Comparison of ENCODE assay signal across 8 mouse cellular contexts in the genomic region with DNA sequence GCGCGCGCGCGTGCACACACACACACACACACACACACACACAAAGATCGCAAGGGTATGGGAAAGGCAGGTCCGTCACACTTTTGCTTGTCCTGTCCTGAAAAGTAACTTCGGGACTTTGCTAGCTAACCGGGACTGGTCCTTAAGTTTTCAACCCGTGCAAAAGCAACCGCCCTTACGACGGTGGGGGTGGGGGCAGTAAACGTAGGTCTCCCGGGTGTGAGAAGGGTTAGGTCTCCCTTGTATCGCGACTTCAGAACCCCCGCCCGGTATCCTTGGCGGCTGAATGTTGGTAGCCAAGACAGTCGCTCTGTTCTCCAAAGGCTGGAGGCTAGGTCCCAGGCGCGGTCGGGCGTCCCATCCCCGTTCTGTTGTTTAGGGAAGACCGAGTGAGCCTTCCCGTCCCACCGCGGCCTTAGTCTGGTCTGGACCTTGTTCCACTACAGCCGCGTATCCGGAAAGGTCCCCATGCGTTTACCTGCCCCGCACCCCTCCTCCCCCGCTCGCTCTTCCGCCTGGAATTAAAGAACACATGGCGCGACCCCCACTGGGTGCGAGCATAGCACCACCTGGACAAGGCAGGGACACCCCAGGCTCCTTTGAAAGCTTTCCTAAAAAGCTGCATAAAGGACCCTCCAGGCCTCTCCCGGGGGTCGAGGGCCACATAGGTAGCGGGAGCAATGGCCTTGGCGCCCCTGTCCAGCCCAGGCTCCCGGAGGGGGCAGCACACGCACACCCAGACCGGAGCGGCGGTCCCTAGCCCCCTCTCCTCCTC. TPM values are rescaled to one million over a fixed set of nuclear protein-coding genes. Genes with fewer than 3 reads are reported as not detected.
A peak's percentile ranks its signal among the peaks of the same experiment; 100 is the strongest.
DNase-seq lines count a peak whose midpoint lies in the region; ATAC-seq and TF ChIP-seq lines count a peak whose summit lies in the region.

No protein-coding gene starts in this region.

- no peak overlapping the region for H3K9ac ChIP-seq in forebrain, postnatal 0 days
- peak overlapping the region; percentile 79 for H3K9ac ChIP-seq in kidney, postnatal 0 days (ENCODE audit: low read depth, low read length)

- no peaks in the 10 kb centered on the region; the same call in 1 of the 2 replicates for H3K4me1 ChIP-seq in lung, adult 2 months (ENCODE audit: control insufficient read depth, insufficient read depth, low read length)
- 0 out of 2 replicates have a peak, but pooled peaks cover 7% of the 10 kb centered on the region for H3K4me1 ChIP-seq in forebrain, postnatal 0 days (ENCODE audit: insufficient read depth)
- peaks cover 6% of the 10 kb centered on the region; the same call in 1 of the 2 replicates for H3K4me1 ChIP-seq in kidney, postnatal 0 days (replicated peaks; ENCODE audit: insufficient read depth, low read length)

- TF ChIP-seq CTCF in lung, adult 2 months (IDR thresholded peaks at IDR 0.05; ENCODE audit: insufficient read depth, low read length), result no peak
- no peak for TF ChIP-seq CTCF in forebrain, postnatal 0 days (IDR thresholded peaks at IDR 0.05; ENCODE audit: low read depth)
- no peak for TF ChIP-seq CTCF in kidney, postnatal 0 days (IDR thresholded peaks at IDR 0.05; ENCODE audit: low read depth)

- no peak for ATAC-seq in forebrain, postnatal 0 days
- ATAC-seq in kidney, postnatal 0 days (replicated peaks; ENCODE audit: low FRiP score, low read depth), result no peak

- DNase-seq in lung, adult 2 months, result peak; percentile 46
- no peak for DNase-seq in lung, postnatal 36 days
- peak; percentile 66 for DNase-seq in R1 (ENCODE audit: low read depth, low spot score)
- peak; percentile 16 for DNase-seq in forebrain, postnatal 0 days
- DNase-seq in kidney, postnatal 0 days (ENCODE audit: low spot score), result peak; percentile 19
- DNase-seq in neural tube, embryonic 10.5 days (ENCODE audit: extremely low spot score, low spot score), result peak; percentile 53
- DNase-seq in layer of hippocampus, postnatal 10 days (ENCODE audit: low spot score in 2 of 2), result no peak
- no peak for DNase-seq in left cerebral cortex, adult 18-20 months (ENCODE audit: low spot score in 2 of 2)

- no peaks in the 10 kb centered on the region for H3K9me3 ChIP-seq in forebrain, postnatal 0 days (ENCODE audit: low read length)
- no peaks in the 10 kb centered on the region for H3K9me3 ChIP-seq in kidney, postnatal 0 days (replicated peaks; ENCODE audit: low read length)

- peak overlapping the region; percentile 68 for H3K4me2 ChIP-seq in forebrain, postnatal 0 days (ENCODE audit: low read depth)
- H3K4me2 ChIP-seq in kidney, postnatal 0 days (ENCODE audit: low read length), result peak overlapping the region; percentile 97

- WGBS in lung, adult 2 months, result under 1% methylated on average over 50 of the region's 50 CpGs
- WGBS in forebrain, postnatal 0 days, result under 1% methylated on average over 45 of the region's 50 CpGs
- under 1% methylated on average over 50 of the region's 50 CpGs for WGBS in kidney, postnatal 0 days

- H3K27me3 ChIP-seq in forebrain, postnatal 0 days (ENCODE audit: insufficient read depth, low read length), result peaks cover 10% of the 10 kb centered on the region
- H3K27me3 ChIP-seq in kidney, postnatal 0 days (ENCODE audit: insufficient read depth, low read length), result peaks cover 7% of the 10 kb centered on the region

- no peak for TF ChIP-seq POLR2A in lung, adult 2 months (IDR thresholded peaks at IDR 0.05; ENCODE audit: borderline replicate concordance, extremely low read depth, low read depth, low read length)

- H3K27ac ChIP-seq in forebrain, postnatal 0 days (ENCODE audit: low read depth, low read length), result no peak overlapping the region
- H3K27ac ChIP-seq in kidney, postnatal 0 days, result no peak overlapping the region

- H3K4me3 ChIP-seq in lung, adult 2 months (replicated peaks; ENCODE audit: extremely low read depth, low read depth, low read length), result peak overlapping the region; percentile 95
- H3K4me3 ChIP-seq in forebrain, postnatal 0 days (ENCODE audit: low read depth, low read length), result no peak overlapping the region
- peak overlapping the region; percentile 78 for H3K4me3 ChIP-seq in kidney, postnatal 0 days (replicated peaks; ENCODE audit: low read depth, low read length)

- no peaks in the 10 kb centered on the region for H3K36me3 ChIP-seq in forebrain, postnatal 0 days (ENCODE audit: insufficient read depth)
- no peaks in the 10 kb centered on the region for H3K36me3 ChIP-seq in kidney, postnatal 0 days (ENCODE audit: insufficient read depth, low read length)

RNA-seq across cellular contexts. Expression of gene E030030I06Rik, which starts 0.8 kb away (rescaled TPM):
- polyA plus RNA-seq in lung, adult 2 months (2012; rRNA removed), result 2.2 and 4.2 TPM in 2 replicates
- not detected in 2 replicates for total RNA-seq in forebrain, postnatal 0 days (2014; rRNA removed)
- 1.5 and 1.7 TPM in 2 replicates for polyA plus RNA-seq in forebrain, postnatal 0 days (2015; fragmentation: Nextera tagmentation; extraction: Ambion mirVana)
- 37.1 and 37.8 TPM in 2 replicates for polyA plus RNA-seq in kidney, postnatal 0 days (2015; fragmentation: Nextera tagmentation; extraction: Ambion mirVana)
- total RNA-seq in layer of hippocampus, postnatal 10 days (2021), result 1 to 10 TPM; 1.2 to 1.9 TPM
- under 1 TPM; 0.35 to 0.77 TPM for total RNA-seq in left cerebral cortex, adult 18-20 months (2021)

RNA-seq across cellular contexts. Expression of gene Raet1e, which starts 8.5 kb away (rescaled TPM):
- 0.98 and 1.0 TPM in 2 replicates for polyA plus RNA-seq in lung, adult 2 months (2012; rRNA removed)
- 0.85 TPM in 1 of 2 replicates, not detected in the other for total RNA-seq in forebrain, postnatal 0 days (2014; rRNA removed)
- 0.16 and 0.52 TPM in 2 replicates for polyA plus RNA-seq in forebrain, postnatal 0 days (2015; fragmentation: Nextera tagmentation; extraction: Ambion mirVana)
- polyA plus RNA-seq in kidney, postnatal 0 days (2015; fragmentation: Nextera tagmentation; extraction: Ambion mirVana), result 6.8 and 7.2 TPM in 2 replicates
- not detected for total RNA-seq in layer of hippocampus, postnatal 10 days (2021)
- total RNA-seq in left cerebral cortex, adult 18-20 months (2021), result not detected

RNA-seq across cellular contexts. Expression of gene H60b, which starts 8.5 kb away (rescaled TPM):
- polyA plus RNA-seq in lung, adult 2 months (2012; rRNA removed), result not detected in 2 replicates
- total RNA-seq in forebrain, postnatal 0 days (2014; rRNA removed), result 0.92 and 1.0 TPM in 2 replicates
- polyA plus RNA-seq in forebrain, postnatal 0 days (2015; fragmentation: Nextera tagmentation; extraction: Ambion mirVana), result 0.15 TPM in 1 of 2 replicates, not detected in the other
- polyA plus RNA-seq in kidney, postnatal 0 days (2015; fragmentation: Nextera tagmentation; extraction: Ambion mirVana), result 0.88 TPM in 2 replicates
- total RNA-seq in layer of hippocampus, postnatal 10 days (2021), result not detected
- under 1 TPM; 0.33 to 0.37 TPM for total RNA-seq in left cerebral cortex, adult 18-20 months (2021)

Comparison
In these comparisons a context has a peak if more than half of its experiments do, and no peak if none do; other contexts are left out.
1. DNase-seq: peak in lung, adult 2 months (single experiment), R1 (single experiment), forebrain, postnatal 0 days (single experiment), kidney, postnatal 0 days (single experiment) and neural tube, embryonic 10.5 days (single experiment); none in lung, postnatal 36 days (single experiment), layer of hippocampus, postnatal 10 days (0 of 2) and left cerebral cortex, adult 18-20 months (0 of 2).